Comparison of ENCODE assay signal across 8 mouse cellular contexts in genomic region chr8:70593961-70594609, GRCm38 (mm10). TPM values are rescaled to one million over a fixed set of nuclear protein-coding genes. Genes with fewer than 3 reads are reported as not detected.
A peak's percentile ranks its signal among the peaks of the same experiment; 100 is the strongest.
DNase-seq lines count a peak whose midpoint lies in the region; ATAC-seq and TF ChIP-seq lines count a peak whose summit lies in the region.

Isyna1 (plus strand) TSS chr8:70594373.

- H3K9me3 ChIP-seq in embryonic facial prominence, embryonic 12.5 days, result no peaks in the 10 kb centered on the region
- no peaks in the 10 kb centered on the region for H3K9me3 ChIP-seq in limb, embryonic 13.5 days
- H3K9me3 ChIP-seq in midbrain, embryonic 14.5 days (ENCODE audit: control insufficient read depth, low read length), result no peaks in the 10 kb centered on the region

- H3K4me2 ChIP-seq in embryonic facial prominence, embryonic 12.5 days (replicated peaks), result peak within 1 kb of the TSS; percentile 91
- peak within 1 kb of the TSS; percentile 98 for H3K4me2 ChIP-seq in limb, embryonic 13.5 days (replicated peaks)
- H3K4me2 ChIP-seq in midbrain, embryonic 14.5 days (ENCODE audit: low read length), result peak within 1 kb of the TSS; percentile 98

- under 1% methylated on average over 40 of the region's 40 CpGs for WGBS in embryonic facial prominence, embryonic 12.5 days
- WGBS in limb, embryonic 13.5 days, result 1% methylated on average over 40 of the region's 40 CpGs
- WGBS in midbrain, embryonic 14.5 days, result under 1% methylated on average over 40 of the region's 40 CpGs
- under 1% methylated on average over 37 of the region's 40 CpGs for WGBS in spleen, adult 2 months

- peaks cover 47% of the 10 kb centered on the region for H3K4me1 ChIP-seq in embryonic facial prominence, embryonic 12.5 days
- peaks cover 55% of the 10 kb centered on the region for H3K4me1 ChIP-seq in limb, embryonic 13.5 days
- H3K4me1 ChIP-seq in midbrain, embryonic 14.5 days (ENCODE audit: control insufficient read depth, insufficient read depth, low read length), result peaks cover 28% of the 10 kb centered on the region
- H3K4me1 ChIP-seq in spleen, adult 2 months (ENCODE audit: control insufficient read depth, insufficient read depth, insufficient read length), result peaks cover 9% of the 10 kb centered on the region

- H3K27ac ChIP-seq in embryonic facial prominence, embryonic 12.5 days, result peak within 1 kb of the TSS; percentile 88
- H3K27ac ChIP-seq in limb, embryonic 13.5 days, result peak within 1 kb of the TSS; percentile 79
- peak within 1 kb of the TSS; percentile 64 for H3K27ac ChIP-seq in midbrain, embryonic 14.5 days (replicated peaks; ENCODE audit: low read depth, low read length)
- H3K27ac ChIP-seq in spleen, adult 2 months (ENCODE audit: insufficient read depth, low read length), result peak within 1 kb of the TSS; percentile 77

- H3K9ac ChIP-seq in embryonic facial prominence, embryonic 12.5 days, result peak within 1 kb of the TSS; percentile 68
- peak within 1 kb of the TSS; percentile 78 for H3K9ac ChIP-seq in limb, embryonic 13.5 days
- peak within 1 kb of the TSS; percentile 72 for H3K9ac ChIP-seq in midbrain, embryonic 14.5 days (replicated peaks; ENCODE audit: low read length)

- peaks cover 40% of the 10 kb centered on the region for H3K36me3 ChIP-seq in embryonic facial prominence, embryonic 12.5 days
- peaks cover 53% of the 10 kb centered on the region for H3K36me3 ChIP-seq in limb, embryonic 13.5 days
- peaks cover 37% of the 10 kb centered on the region for H3K36me3 ChIP-seq in midbrain, embryonic 14.5 days (ENCODE audit: control insufficient read depth, insufficient read depth, low read length)
- peaks cover 21% of the 10 kb centered on the region for H3K36me3 ChIP-seq in spleen, adult 2 months (ENCODE audit: control insufficient read depth, insufficient read depth, low read length)

- TF ChIP-seq POLR2A in spleen, adult 2 months (IDR thresholded peaks at IDR 0.05; ENCODE audit: low read depth, low read length), result peak; percentile 50

- DNase-seq in A20 (ENCODE audit: low read depth, low spot score), result peak; percentile 99
- DNase-seq in adrenal gland, postnatal 14 days, result peak; percentile 94
- peak; percentile 89 to 90 for DNase-seq in heart, adult 18-20 months
- peak; percentile 92 for DNase-seq in kidney, adult 11 months
- peak; percentile 94 for DNase-seq in midbrain, embryonic 14.5 days
- DNase-seq in spleen, adult 2 months (ENCODE audit: low read depth in 1 of 2, low spot score in 2 of 2), result peak; percentile 84 to 91

- no peaks in the 10 kb centered on the region for H3K27me3 ChIP-seq in embryonic facial prominence, embryonic 12.5 days
- H3K27me3 ChIP-seq in limb, embryonic 13.5 days, result no peaks in the 10 kb centered on the region
- 0 out of 2 replicates have a peak, but pooled peaks cover 5% of the 10 kb centered on the region for H3K27me3 ChIP-seq in midbrain, embryonic 14.5 days (ENCODE audit: control insufficient read depth, insufficient read depth, low read length)
- no peaks in the 10 kb centered on the region for H3K27me3 ChIP-seq in spleen, adult 2 months (ENCODE audit: control insufficient read depth, insufficient read depth, low read length)

- peak within 1 kb of the TSS; percentile 68 for H3K4me3 ChIP-seq in embryonic facial prominence, embryonic 12.5 days
- peak within 1 kb of the TSS; percentile 70 for H3K4me3 ChIP-seq in limb, embryonic 13.5 days
- peak within 1 kb of the TSS; percentile 63 for H3K4me3 ChIP-seq in midbrain, embryonic 14.5 days (replicated peaks; ENCODE audit: low read depth, low read length)
- peak within 1 kb of the TSS; percentile 78 for H3K4me3 ChIP-seq in spleen, adult 2 months (ENCODE audit: extremely low read depth, insufficient read depth, insufficient read length)

- peak; percentile 87 for ATAC-seq in embryonic facial prominence, embryonic 12.5 days (ENCODE audit: insufficient number of reproducible peaks, insufficient read depth, low FRiP score, low TSS enrichment)
- ATAC-seq in limb, embryonic 13.5 days (ENCODE audit: low FRiP score, low read depth), result peak; percentile 93
- peak; percentile 82 for ATAC-seq in midbrain, embryonic 14.5 days (ENCODE audit: low FRiP score, low TSS enrichment)

- no peak for TF ChIP-seq CTCF in spleen, adult 2 months (IDR thresholded peaks at IDR 0.05; ENCODE audit: extremely low read depth, insufficient read depth, insufficient read length, insufficient replicate concordance)

RNA-seq across cellular contexts. Expression of gene Isyna1, which starts in this region (rescaled TPM):
- total RNA-seq in adrenal gland, postnatal 14 days (2021), result 77.2 and 84.7 TPM in 2 replicates
- polyA plus RNA-seq in embryonic facial prominence, embryonic 12.5 days (2016; fragmentation: Nextera tagmentation; extraction: Ambion mirVana), result 185 and 195 TPM in 2 replicates
- 10 to 100 TPM; 15.4 to 28.2 TPM for total RNA-seq in heart, adult 18-20 months (2021)
- polyA plus RNA-seq in limb, embryonic 13.5 days (2015; fragmentation: Nextera tagmentation; extraction: Ambion mirVana), result 162 and 165 TPM in 2 replicates
- 91.9 and 101 TPM in 2 replicates for polyA plus RNA-seq in midbrain, embryonic 14.5 days (2014; fragmentation: Nextera tagmentation; extraction: Ambion mirVana)
- polyA plus RNA-seq in spleen, adult 2 months (2012; rRNA removed), result 136 and 189 TPM in 2 replicates

Comparison
In these comparisons a context has a peak if more than half of its experiments do, and no peak if none do; other contexts are left out.
1. Peak in every context shown above with its lines: DNase-seq, ATAC-seq, H3K4me3 ChIP-seq and H3K27ac ChIP-seq.